Mouse (Mus musculus) spleen, adult 2 months (tissue): ENCODE results near the gene Tm4sf19. TPM values are rescaled to one million over a fixed set of nuclear protein-coding genes. Genes with fewer than 3 reads are reported as not detected.
A peak's percentile ranks its signal among the peaks of the same experiment; 100 is the strongest.

Source experiments
- DNase-seq, 2 experiments: peaks; one replicate each; pipeline versions ENCODE4 v3.0.0 to v3.0.0-alpha.2; 2012 to 2021; ENCODE audit warnings: low spot score in 2 of 2, low read depth in 1 of 2
- H3K27ac ChIP-seq: fragments of 200-500 bp; 2 replicates; pipeline ENCODE4 v1.5.1; 2012; ENCODE audit warnings: low read length, inconsistent platforms; ENCODE audit not compliant: insufficient read depth
- H3K27me3 ChIP-seq: fragments of 200-500 bp; 2 replicates; pipeline ENCODE4 v1.6.1; 2012; ENCODE audit warnings: mild to moderate bottlenecking, moderate library complexity, low read length, inconsistent platforms; ENCODE audit not compliant: control insufficient read depth, insufficient read depth
- H3K36me3 ChIP-seq: fragments of 200-500 bp; 2 replicates; pipeline ENCODE4 v1.6.1; 2012; ENCODE audit warnings: mild to moderate bottlenecking, low read length, inconsistent platforms; ENCODE audit not compliant: control insufficient read depth, insufficient read depth
- H3K4me1 ChIP-seq: fragments of 200-500 bp; 2 replicates; pipeline ENCODE4 v1.6.1; 2011; ENCODE audit warnings: inconsistent platforms; ENCODE audit not compliant: control insufficient read depth, insufficient read depth, insufficient read length
- H3K4me3 ChIP-seq: fragments of 200-500 bp; 2 replicates; pipeline ENCODE4 v1.5.1; 2011; ENCODE audit warnings: mild to moderate bottlenecking, inconsistent platforms; ENCODE audit not compliant: insufficient read depth, insufficient read length; ENCODE audit errors: extremely low read depth
- CTCF ChIP-seq: fragments of 200-500 bp; IDR thresholded peaks from 2 replicates; pipeline ENCODE4 v1.5.1; 2011; ENCODE audit warnings: mild to moderate bottlenecking, inconsistent platforms; ENCODE audit not compliant: insufficient read depth, insufficient read length, insufficient replicate concordance; ENCODE audit errors: extremely low read depth
- POLR2A ChIP-seq: fragments of 200-500 bp; IDR thresholded peaks from 2 replicates; pipeline ENCODE4 v1.6.1; 2011; ENCODE audit warnings: low read depth, low read length, inconsistent platforms
- WGBS: fragments of 180-500 bp; shearing (Covaris S2); methylation state at CpG from one replicate; pipeline ENCODE4 v1.1.7; 2018; 5-methylcytosine and 5-hydroxymethylcytosine counted together
- polyA plus RNA-seq: library from polyadenylated mRNA; depleted of rRNA; stranded (reverse); fragments of >200 nt; gene quantifications from 2 replicates; pipeline ENCODE4 v1.2.3, GENCODE M21; 2012

Gene Tm4sf19
- polyA plus RNA-seq, 1 experiment = 0.70 TPM

DNA sequence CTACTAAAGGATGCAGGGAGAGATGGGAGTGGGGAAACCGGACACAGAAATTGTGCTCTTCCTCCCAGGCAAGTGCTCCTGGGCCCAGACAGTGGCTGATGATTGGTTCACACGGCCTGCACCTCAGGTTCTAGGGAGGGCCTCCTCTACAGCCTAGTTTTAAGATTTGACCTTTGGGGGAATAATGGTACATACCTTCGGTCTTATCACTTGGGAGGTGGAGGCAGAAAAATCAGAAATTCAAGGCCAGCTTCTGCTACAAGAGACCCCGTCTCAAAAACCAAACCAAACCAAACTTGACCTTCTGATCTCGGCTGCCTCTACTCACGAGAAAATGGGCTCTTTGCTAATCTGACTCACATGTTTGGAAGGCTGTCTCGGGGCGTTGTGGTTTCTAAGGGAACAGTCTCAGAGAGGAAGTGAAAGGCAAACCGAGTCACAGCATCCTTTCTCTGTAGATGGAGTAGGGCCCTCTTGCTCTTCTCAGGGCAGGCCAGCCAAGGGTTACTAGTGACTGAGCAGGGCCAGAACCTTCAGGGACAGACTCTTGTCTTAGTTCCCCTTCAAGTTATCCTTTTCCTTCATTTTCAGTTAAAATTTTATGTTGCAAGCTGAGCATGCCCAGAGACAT, 1.1 kb downstream of the Tm4sf19 start:
- H3K27me3 ChIP-seq = no peaks in the 10 kb centered on the region
- no peak overlapping the region; the same call in 1 of the 2 replicates for H3K4me3 ChIP-seq
- 0 out of 2 replicates have a peak overlapping the region, but pooled peaks have one; percentile 8 for H3K27ac ChIP-seq
- TF ChIP-seq POLR2A (no peak), CTCF (no peak)
- 30% methylated on average over 9 of the region's 9 CpGs for WGBS
- DNase-seq = peak; percentile 54 to 57
- H3K36me3 ChIP-seq = no peaks in the 10 kb centered on the region
- H3K4me1 ChIP-seq = peaks cover 9% of the 10 kb centered on the region; the same call in 1 of the 2 replicates

DNA sequence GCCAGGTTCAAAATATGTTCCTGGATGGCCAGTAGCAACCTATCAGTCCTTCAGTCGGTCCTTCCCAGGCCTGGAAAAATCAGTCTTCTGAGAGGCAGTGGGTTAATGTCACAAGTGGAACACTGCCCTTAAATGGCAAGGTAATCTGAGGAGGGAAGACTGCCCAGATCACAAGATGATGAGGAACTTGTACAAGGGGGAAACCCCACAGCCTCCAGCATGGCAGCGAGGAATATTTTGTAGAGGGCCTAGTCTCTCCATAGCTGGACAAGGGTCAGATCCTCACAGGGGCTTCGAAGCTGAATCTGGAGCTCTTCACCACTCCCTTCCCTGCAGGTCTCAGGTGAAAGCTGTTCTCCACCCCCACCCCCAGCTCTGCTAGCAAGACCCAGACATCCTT, 2.5 kb downstream of the Tm4sf19 start:
- Histone ChIP-seq H3K27ac (peak overlapping the region; percentile 27), H3K4me3 (no peak overlapping the region), H3K27me3 (no peaks in the 10 kb centered on the region), H3K4me1 (peaks cover 9% of the 10 kb centered on the region; the same call in 1 of the 2 replicates), H3K36me3 (no peaks in the 10 kb centered on the region)
- TF ChIP-seq POLR2A (no peak), CTCF (no peak)
- DNase-seq = no peak
- WGBS = 63% methylated on average over 3 of the region's 3 CpGs

DNA sequence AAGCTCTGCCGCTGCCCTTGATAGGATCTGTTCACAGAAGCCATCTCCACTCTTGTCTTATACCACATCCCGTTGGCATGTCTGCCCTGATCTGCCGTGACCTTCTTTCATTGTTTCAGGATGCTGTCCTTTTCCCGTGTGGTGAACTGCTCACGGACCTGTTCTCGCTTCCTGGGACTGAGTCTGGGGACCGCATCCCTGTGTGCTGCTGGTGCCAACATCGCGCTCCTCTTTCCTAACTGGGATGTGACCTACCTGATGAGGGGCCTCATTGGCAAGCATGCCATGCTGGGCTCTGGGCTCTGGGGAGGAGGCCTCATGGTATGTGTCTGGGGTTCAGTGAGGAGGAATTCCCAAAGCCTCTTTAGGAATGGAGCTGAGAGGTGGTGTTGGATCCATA, 5.4 kb downstream of the Tm4sf19 start:
- Histone ChIP-seq H3K4me3 (no peak overlapping the region), H3K4me1 (peaks cover 9% of the 10 kb centered on the region; the same call in 1 of the 2 replicates), H3K27me3 (no peaks in the 10 kb centered on the region), H3K27ac (no peak overlapping the region), H3K36me3 (no peaks in the 10 kb centered on the region)
- WGBS = 95% methylated on average over 9 of the region's 9 CpGs
- no peak for TF ChIP-seq CTCF
- TF ChIP-seq POLR2A = no peak
- no peak for DNase-seq

DNA sequence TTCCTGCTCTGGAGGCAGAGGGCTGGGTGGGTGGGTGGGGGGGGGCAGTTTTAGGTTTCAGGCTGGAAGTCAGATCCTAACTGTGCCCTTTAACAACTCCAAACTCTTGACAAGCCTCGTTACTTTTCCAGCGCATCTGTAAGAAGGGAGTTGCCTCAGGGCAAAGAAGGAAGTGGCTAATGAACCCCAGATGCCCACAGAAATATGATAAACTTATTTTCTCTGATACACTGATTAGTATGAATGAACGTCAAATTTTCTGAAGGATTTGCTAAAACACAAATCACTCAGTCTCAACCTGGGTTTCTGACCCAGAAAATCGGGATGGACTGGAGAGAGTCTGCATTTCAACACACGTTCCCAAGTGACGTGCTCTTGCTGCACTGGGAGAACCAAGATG, 6.4 kb downstream of the Tm4sf19 start:
- H3K4me1 ChIP-seq = peaks cover 9% of the 10 kb centered on the region; the same call in 1 of the 2 replicates
- H3K27me3 ChIP-seq = no peaks in the 10 kb centered on the region
- 79% methylated on average over 6 of the region's 6 CpGs for WGBS
- H3K4me3 ChIP-seq = no peak overlapping the region
- no peak overlapping the region for H3K27ac ChIP-seq
- TF ChIP-seq POLR2A = no peak
- no peak for TF ChIP-seq CTCF
- DNase-seq = no peak
- no peaks in the 10 kb centered on the region for H3K36me3 ChIP-seq

DNA sequence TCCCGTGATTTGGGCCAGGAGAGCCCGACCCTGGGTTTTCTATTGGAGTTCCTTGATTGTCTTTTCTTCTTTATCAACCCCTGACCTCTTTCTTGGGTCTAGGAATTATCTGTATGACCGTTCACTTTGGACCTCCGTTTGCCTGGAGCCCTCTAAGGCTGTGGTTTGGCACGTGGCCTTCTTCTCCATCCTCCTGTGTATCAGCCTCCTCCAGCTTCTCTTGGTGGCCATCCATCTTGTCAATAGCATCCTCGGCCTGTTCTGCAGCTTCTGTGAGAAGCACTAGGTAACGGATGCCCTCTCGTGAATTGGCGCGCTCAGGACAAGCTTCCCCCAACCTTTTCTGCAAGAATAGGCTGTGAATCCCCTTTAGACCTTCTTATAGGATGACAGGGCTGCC, 7.4 kb downstream of the Tm4sf19 start:
- 64% methylated on average over 10 of the region's 10 CpGs for WGBS
- H3K4me3 ChIP-seq = no peak overlapping the region
- H3K36me3 ChIP-seq = no peaks in the 10 kb centered on the region
- peaks cover 5% of the 10 kb centered on the region; the same call in 1 of the 2 replicates for H3K4me1 ChIP-seq
- no peak overlapping the region for H3K27ac ChIP-seq
- TF ChIP-seq CTCF = no peak
- TF ChIP-seq POLR2A = no peak
- no peak for DNase-seq
- no peaks in the 10 kb centered on the region for H3K27me3 ChIP-seq

DNA sequence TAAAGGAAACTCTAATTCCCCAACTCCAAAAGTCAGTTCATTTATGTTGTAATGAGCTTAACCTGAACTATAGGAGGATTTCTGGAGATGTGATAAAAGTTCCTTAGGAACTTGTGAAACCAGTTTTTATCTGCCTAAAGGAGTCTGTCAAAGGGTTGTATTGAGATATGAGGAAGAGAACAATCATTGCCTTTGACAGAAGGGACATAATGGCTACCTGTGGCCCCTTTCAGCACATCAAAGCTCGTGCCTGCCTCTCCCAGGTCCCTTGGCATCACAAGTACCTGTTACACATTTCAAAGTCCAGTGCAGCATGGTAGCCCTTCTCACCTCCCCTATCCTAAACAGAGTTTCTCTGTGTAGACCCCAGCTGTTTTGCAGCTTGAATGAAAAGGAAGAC, 17.2 kb downstream of the Tm4sf19 start:
- H3K4me3 ChIP-seq = no peak overlapping the region
- no peaks in the 10 kb centered on the region for H3K36me3 ChIP-seq
- H3K4me1 ChIP-seq = peaks cover 2% of the 10 kb centered on the region
- no peak overlapping the region for H3K27ac ChIP-seq
- TF ChIP-seq CTCF = no peak
- no peak for TF ChIP-seq POLR2A
- DNase-seq = no peak
- no peaks in the 10 kb centered on the region for H3K27me3 ChIP-seq
- WGBS = 59% methylated on average over 1 of the region's 1 CpGs
